Mouse (Mus musculus) liver (tissue): ENCODE results near the gene Vps29.
A peak's percentile ranks its signal among the peaks of the same experiment; 100 is the strongest.
"Not testable (repeated sequence)": the region's sequence is repeated elsewhere in the genome, so short reads cannot be mapped to it uniquely, and the experiment has no call there.

Experiments used
- DNase-seq: peaks from one replicate; pipeline ENCODE4 v3.0.0-alpha.2; 2020; ENCODE audit warnings: mixed read lengths

Gene Vps29

DNA sequence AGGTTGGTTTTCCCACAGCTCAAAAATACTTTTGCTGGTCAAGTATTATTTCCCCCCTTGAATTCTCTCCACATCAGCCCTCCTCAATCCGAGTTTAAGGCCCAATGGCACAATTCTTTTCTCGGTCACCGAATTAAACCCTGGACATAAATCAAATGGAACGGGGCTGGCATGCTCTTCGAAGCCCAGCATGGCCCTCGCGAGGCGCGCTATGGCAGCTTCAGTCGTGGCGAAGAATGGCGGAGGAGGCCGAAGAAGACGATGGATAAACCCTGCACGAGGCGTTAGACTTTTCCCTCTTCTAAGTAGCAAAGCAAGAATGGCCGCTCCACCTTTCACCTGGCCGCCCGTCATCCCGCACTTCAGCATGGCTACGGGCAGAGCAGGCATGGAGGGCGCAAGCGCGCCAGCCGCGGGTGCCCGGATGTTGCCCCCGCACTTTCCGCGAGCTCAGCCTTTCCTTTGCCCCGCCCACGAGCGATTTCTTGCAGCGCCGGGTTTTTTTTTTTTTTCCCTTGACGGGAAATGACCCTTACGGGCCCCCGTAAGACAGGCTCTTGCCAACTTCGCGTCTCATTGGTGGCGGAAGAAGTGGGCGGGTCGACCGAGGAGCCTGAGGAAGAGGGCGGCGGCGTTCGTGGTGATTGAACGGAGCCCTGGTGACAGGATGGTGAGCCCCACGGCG, at the start of gene Vps29, which contains the start of gene Rad9b:
Gene Vps29, plus strand, starts transcription at position 563 of the 685 bp plus-strand sequence.
Gene Rad9b, minus strand, starts transcription at position 427 of the 685 bp plus-strand sequence.
- DNase-seq, result peak; percentile 99

DNA sequence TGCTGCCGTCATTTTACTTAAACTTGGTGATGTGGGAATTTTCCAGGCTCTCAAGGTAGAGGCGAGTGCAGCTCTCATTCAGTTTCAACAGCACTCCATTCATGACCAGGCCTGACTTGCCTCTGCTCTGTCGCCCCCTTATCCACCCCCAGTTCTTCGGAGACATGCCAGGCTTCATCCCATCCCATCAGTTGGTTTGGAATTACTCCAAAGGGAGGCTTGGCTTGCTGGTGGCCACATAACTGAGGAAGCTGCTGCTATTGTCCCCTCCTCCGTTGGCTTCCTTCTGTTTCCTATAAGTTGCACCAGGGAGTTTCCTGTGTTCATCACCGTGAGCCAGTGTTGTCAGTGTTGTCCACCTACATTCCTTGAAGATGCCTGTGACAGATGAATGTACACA, 49.6 kb upstream of the Vps29 start:
- no peak for DNase-seq

DNA sequence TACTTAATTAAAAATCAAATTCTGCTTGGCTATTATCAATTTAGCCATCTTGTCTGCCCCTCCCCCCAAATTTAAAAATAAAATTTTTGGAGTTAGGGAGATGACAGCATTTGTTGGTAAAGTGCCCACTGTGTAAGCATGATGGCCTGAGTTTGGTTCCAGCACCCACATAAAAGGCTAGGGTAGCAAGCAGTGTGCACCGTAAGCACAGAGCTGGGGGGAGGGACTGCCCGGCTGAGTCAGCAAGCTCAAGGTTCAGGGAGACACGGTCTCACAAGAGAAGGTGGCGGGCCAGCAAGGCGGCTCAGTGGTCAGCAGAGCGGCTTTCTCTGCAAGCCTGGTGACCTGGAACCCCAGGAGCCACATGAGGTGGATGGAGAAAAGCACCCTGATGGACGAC, 48.7 kb upstream of the Vps29 start:
- no peak for DNase-seq

DNA sequence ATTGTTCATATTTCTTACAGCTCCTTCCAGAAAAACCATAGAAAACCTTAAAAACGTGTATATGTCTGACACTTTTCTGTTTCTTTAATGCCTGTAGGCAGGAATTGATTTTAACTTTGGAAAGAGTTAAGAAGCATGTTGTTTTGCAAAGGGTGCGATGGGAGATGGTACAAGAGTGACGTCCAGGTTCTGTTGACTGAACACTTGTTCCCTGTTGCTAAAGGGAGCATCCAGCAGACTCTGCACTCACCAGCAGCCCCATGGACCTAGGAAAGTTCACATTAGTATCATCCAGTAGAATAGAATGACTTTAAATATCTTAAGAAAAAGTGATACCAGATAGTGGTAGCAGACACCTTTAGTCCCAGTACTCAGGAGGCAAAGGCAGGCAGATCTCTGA, 47.6 kb upstream of the Vps29 start:
- DNase-seq, result no peak

DNA sequence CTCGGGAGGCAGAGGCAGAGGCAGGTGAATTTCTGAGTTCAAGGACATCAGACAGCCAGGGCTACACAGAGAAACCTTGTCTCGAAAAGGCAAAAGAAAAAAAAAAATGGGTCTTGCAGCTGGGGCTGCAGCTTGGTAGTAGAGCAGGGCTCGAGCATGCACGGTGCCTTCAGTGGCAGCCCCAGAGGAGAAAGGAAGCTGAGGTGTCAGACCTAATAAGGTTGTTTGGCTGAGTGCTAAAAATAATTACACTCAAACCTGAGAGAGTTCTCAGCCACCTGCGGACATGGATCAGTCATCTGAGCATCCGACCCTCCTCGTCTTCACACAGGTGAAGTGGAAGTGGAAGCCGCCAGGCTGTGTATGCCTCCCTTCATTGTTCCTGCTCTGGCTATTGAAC, 43.5 kb upstream of the Vps29 start:
- DNase-seq, result no peak

DNA sequence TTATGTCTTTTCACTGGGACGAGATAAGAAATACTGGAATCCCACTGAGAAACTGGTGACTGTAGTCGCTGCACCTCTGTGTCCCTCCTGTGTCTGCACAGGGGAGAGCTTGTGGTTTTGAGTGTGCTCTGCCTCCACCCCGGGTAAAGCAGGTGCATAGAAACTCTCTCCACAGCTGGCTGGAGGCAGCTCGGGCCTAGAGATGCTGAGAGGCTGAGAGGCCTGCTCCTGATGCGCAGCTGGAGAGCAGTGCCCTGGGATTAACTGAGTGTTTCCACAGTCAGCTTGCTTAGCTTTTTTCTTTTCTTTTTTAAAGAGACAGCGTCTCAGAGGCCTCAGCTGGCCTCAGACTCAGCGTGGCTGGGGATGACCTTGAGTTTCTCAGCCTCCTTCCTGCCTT, 42.5 kb upstream of the Vps29 start:
- DNase-seq, result no peak

DNA sequence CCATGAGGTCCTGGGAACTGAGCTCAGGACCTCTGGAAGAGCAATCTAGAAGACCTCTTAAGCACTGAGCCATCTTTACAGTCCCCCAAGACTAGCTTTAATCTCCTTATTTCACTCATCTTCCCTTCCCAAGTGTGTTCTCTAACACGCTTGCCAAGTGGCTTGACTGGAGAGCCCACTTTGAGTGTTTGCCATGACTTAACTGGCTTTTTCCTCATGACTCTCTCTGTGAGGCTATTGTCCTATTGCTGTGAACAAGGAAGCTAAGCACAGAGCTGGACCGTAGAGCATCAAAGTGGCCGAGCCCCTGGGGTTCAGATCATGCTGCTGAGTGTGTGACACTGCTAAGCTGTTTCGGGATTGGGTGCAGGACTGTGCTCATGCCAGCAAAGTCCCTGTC, 41.8 kb upstream of the Vps29 start:
- DNase-seq, result no peak

DNA sequence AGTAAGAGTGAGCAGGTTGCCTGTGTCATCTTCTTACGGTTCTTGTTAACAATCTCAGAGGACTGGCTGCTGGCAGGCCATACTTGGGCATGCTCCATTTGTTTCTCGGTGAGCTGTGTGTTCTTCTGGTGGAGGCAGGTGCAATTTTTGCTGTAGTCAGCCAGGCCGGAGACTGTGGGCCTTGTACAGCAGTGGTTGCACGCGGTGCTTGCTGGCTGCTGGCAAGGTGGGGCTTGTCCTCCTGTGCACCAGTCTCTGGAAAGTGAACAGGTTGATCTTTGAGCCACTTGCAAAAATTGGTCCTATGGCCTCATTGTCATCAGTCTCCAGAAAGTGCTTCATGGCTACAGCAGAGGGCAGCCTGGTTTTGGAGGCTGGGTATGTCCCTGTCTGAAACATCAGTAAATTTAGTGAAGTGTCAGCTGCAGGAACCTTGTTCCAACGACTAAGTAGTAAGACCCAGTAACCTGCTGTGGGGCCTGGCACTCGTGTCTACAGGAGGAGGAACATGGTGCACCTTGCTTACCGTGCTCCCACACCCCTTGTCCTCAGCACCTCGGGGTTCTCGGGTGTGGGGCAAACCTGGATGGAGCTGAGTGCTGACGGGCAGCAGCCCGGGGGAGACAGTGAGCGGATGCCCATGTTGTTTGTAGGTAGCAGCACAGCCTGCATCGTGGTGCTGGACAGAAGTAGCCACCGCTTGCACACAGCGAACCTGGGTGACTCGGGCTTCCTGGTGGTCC, 41.1 kb upstream of the Vps29 start:
- no peak for DNase-seq

DNA sequence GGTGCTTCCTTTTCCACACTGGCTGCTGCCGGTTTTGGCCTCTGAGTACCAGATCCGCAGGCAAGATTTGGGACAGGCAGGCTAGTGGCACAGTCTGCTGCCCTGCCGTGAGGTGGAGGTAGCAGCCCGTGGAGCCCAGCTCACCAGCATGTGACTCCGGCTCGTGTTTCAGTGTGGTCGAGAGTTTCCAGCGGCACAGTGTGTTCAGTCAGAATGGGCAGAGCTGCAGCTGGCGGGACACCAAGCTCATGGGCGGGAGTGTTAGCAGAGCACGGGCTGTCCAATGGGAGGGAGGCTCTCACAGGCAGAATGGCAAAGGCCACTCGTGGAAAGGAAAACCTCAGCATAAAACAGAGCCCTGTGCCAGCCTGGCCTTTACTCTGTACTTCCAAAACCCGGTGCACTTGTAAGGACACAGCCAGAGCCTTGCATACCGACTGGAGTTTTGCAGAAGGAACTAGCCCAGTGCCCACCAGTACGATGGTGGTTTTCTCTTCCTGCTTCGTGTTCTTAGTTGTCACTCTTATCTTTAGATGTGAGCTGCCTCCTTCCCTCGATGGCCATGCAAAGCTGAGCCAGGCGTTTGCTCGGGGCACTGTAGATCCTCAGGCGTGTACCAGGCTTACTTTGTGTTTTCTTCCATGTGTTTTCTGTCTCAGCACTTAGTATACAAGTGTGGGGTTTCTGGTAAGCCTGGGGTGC, 39.1 kb upstream of the Vps29 start:
- peak; percentile 26 for DNase-seq

DNA sequence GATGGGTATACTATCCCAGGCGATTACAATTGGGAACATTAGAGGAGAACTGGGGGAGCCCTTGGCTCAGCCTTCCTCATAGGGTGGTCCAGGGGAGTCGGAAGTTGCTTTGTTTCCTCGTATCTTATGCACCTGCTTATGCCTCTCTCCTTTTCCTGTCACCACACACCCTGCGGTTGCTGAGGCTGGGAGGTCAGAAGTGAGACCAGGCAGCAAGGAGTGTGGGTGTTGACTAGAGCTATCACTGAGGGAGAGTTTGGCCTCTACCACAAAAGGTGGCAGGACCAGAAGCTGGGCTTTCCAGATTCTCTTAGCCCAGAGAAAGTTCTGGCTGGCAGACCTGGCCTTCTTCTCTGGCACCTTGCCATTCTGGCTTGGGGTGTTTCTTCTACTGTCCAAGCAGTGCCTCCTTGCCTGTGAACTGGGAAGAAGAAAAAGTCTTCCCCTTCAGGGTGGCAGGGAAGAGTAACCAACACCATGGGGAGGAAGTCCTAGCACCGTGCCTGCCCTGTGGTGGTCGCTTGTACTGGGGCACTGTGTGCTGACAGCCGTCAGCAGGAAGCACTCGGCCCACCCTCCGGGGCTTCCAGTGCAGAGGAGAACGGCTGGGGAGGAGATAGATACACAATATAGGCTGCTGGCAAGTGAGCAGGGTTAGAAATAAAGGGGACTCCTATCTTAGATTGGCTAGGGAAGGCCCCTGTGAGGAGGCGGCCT, 36.7 kb upstream of the Vps29 start:
- no peak for DNase-seq

DNA sequence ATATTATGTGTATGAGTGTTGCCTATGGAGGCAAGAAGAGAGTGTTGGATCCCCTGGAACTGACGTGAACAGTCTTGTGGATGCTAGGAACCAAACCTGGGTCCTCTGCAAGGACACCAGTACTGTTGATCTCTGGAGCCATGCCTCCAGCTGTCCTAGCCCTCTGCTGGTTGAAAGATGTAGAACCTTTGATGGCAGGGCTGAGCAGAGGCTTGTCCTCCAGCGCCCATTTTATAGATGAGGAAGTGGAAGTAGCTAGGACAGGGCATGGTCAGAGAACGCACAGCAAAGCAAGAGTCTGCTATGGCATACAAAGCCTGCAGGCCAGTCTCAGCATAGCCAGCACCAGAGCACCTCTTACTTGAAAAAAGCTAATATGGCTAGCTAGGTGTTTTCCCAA, 36.1 kb upstream of the Vps29 start:
- DNase-seq, result peak; percentile 25

DNA sequence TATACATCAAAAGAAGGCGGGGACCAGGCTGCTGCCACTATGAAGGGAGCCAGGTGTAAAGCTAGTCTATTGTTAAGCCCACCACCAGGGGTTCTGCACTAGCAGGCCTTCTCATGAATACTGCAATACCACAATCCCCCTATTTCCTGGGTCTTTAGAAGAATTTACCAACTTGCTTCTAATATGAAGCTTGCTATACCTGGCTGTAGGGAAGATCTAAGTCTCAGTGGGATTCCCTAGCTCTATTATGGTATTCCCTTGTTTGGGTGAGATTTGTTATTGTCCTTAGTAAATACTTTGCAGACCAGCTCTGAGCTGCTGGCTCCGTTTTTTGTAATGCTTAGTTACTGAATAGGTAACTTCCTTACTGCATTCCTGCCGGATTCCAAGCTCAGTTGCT, 35.2 kb upstream of the Vps29 start:
- DNase-seq, result not testable (repeated sequence)

DNA sequence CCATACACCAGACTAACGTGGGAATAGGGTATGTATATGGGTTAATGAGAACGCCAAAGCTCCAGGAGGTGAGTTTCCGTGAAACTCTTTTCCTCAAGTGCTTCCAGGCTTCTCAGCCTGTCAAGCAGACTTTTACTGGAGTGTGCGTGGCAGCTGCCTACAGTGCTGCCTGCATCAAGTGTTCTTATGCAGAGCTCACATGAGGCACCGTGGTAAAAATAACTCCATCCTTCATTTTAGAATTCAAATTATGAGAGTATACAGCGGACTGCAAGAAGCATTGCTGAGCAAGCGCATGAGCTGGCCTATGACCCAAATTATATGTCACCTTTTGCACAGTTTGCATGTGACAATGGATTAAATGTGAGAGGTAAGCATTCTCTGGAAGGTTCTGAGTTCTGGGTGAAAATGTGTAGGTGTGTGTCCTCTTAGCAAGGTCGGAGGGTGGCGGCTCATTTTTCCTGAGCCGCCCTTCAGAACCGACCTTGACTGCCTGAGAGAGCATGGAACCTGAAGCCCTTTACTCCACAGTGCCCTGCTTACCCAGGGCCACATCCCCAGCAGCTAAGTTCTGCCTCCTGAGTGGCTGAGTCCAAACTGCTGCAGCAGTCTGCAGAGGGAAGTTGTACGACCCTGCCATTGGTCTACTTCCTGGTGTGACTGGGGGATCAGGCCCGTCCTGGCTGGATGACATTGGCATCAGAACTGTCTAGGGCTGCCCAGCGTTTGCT, 34.5 kb upstream of the Vps29 start:
- DNase-seq, result no peak

DNA sequence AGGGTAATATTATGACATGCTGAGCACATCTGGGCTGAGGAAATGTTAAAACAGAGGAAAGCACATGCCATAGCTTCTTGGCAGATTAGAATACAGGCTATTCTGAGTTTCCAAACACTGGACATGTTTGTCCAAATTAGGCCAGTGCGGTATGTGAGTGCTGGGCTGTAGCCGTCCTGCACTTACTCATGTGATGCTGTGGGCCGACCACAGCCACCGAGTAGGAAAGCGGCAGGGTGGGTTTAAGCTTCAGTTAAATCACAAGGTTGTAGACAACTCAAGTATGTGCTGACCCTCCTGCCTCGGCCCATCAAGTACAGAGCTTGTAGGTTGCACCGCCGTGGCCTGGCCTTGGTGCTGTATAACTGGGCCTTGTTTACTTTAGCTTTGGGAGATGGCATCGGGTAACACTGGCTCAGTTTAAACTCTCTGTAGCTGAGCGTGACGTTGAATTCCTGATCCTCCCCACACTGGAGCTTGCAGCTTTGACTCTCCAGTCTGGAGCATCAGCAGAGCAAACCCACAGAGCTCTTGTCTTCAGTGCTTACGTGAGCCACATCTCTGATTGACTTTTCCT, 33.9 kb upstream of the Vps29 start:
- DNase-seq, result no peak

DNA sequence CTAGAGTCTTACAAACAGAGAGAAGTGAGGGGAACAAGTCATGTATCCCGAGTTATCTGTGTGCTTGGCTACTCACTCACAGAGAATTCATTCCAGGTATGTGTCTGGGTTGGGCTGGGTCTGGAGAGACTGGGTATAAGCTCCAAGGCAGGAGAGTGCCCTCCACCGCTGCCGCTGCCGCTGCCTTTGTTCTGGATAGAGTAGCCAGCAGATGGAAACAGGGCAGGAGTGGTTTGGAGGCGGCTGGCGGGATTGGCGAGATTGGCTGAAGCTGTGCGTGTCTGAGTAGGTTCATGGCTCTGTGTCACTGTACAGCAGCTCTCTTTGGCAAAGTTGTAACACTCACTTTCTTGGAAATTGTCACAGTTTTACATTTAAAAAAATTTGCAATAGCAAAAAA, 30.6 kb upstream of the Vps29 start:
- no peak for DNase-seq

DNA sequence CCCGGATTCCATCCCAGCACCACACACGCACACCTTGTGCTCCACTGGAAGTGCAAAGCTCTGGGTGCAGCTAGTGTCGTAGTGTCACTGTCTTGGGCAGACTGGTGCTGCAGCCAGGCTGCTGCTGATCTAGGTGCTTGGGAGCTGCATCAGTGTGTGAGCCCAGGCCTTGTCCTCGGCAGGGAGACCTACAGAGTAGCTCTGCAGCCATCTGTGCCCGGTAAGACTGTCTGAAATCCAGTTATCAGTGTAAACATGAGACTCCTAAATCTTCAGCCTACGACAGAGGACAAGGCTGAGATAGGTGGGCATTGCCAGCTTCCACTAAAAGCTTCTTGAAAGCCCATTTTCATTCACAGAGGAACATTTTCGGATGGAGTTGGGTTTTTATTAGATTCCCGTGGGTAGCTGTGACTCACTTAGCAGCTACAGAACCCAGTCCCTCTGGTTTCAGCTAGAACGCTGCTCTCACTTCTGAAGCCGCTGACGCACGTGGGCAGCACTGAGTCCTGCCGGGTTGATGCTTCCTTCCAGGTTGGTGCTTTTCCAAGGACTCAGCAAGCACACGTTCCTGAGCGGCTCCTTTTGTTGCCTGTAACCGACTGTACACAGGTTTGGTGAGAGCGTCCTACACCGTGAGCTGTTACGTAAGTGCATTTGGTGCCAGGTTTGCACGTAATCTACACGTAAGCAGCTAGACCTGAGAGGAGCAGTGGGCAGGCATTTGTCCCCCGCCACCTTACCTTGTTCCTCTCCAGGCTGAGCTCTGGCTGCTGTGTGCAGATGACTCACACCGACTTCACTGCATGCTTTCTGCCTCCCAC, 29.3 kb upstream of the Vps29 start:
- no peak for DNase-seq

DNA sequence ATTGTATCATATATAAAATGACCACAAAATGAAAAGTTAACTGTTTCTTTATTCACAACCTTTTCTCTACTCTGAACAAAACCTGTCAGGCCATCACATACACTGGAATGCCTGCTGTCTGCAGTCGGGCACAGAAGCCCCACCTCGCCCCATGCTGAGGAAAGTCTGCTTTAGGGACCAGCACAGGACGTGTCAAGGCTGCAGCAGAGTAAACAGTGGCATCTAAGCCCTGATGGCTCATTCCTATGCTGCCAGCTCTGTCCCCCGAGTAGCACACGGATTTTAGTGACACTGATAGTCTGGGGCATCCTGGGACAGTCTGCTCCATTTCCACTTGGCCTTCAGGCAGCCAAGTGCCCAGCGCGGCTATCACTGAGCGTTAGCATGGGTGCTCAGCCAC, 28.7 kb upstream of the Vps29 start:
- DNase-seq, result no peak

DNA sequence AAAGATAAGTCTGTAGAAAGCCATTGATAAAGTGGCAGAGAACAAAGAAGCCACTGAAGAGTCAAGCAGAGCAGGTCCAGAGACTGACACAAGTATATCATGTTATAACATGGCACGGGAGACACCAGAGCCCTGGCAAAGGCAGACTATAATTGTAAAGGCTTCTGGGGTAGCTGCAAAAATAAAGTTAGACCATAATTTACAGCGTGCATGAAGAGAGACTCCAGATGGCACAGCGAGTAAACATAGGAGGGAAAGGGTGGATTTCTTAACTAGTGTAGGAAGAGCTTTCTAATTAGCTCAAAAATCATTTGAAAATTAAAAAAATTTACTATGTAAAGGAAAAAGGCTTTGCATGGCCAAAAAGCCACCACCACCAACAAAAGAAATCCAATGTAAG, 26.9 kb upstream of the Vps29 start:
- DNase-seq, result no peak

DNA sequence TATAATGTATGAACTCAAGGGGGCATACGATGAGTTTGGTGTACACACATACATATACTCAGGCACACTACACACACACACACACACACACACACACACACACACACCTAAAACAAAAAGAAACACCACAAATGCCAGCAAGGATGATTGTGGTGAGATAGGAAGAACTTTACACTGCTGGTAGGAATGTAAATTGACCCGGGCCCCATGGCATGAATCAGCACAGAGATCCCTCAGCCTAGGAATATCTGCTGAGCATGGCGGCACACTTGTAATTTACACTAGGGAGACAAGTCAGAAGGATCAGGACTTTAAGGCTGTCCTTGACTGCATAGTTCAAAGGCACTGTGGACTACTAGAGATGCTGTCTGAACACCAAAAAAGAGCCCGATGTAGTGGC, 23.9 kb upstream of the Vps29 start:
- DNase-seq, result no peak

DNA sequence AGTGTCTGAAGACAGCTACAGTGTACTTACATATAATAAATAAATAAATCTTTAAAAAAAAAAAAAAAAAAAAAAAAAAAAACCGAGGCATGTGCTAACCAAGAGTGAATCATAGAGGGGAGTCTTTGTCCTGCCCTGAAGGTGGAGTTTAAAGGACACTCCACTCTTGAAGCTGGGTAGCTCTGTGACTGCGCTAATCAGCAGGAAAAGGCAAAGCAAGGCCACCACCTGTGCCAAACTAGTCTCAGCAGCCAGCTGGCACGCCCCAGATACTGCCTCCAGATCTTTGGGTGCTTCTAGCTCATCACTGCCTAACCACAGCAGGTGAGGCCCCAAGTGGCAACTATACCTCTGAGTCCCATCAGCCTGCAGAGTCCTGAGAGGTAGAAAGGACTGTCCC, 19.5 kb upstream of the Vps29 start:
- DNase-seq, result no peak

DNA sequence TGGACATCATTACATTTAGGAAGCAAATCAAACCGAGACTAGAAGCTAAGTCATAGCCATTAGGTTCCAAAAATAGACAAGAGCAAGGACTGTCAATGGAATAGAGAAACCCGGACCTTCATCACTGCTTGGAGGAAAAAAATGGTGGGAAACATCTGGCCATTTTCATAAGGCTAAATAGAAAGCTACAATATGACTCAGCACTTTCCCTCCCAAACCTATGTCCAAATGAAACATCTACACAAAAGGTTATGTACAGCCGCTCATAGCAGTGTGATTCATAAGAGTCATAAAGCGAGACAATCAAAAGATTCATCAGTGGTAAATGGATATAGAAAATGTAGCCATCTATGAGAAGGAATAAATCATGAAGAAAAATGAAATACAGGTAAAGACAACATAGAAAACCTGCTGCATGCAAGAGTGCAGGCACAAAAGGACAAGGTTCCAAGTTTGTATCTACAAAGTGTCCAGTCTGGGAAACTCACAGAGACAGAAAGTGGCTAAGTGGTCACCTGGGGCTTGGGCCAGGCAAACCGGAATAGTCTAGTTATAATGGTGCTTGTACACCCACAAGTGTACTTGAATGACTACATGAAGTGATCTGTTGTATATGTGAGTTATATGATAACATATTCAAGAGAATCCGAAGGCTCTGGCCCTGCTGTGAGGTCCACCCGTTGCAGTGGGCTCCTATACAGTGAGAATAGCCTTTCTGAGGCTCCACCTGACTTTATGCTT, 17.4 kb upstream of the Vps29 start:
- DNase-seq, result no peak
